8 mouse cellular contexts compared by ENCODE assay signal in genomic region chr7:112822879-112823278, GRCm38 (mm10).
DNase-seq lines count a peak whose midpoint lies in the region; ATAC-seq and TF ChIP-seq lines count a peak whose summit lies in the region.

No protein-coding gene starts in this region.

- no peak for TF ChIP-seq POLR2A in lung, adult 2 months (IDR thresholded peaks at IDR 0.05; ENCODE audit: borderline replicate concordance, extremely low read depth, low read depth, low read length)

- peak overlapping the region; percentile 75 for H3K27ac ChIP-seq in forebrain, embryonic 10.5 days

- no peak for TF ChIP-seq CTCF in lung, adult 2 months (IDR thresholded peaks at IDR 0.05; ENCODE audit: insufficient read depth, low read length)

- no peaks in the 10 kb centered on the region for H3K36me3 ChIP-seq in forebrain, embryonic 10.5 days (replicated peaks)

- intact Hi-C loops in gastrocnemius, postnatal 36 days (cut with DNase I), result no loop called here

- no peaks in the 10 kb centered on the region for H3K9me3 ChIP-seq in forebrain, embryonic 10.5 days

- DNase-seq in lung, adult 18-20 months, result peak; percentile 15 to 36
- DNase-seq in lung, adult 2 months, result no peak
- DNase-seq in forebrain, embryonic 10.5 days (ENCODE audit: extremely low spot score, low spot score), result peak; percentile 37
- peak; percentile 44 to 57 for DNase-seq in kidney, postnatal 25 days
- DNase-seq in retina, embryonic 14.5 days (ENCODE audit: low spot score), result peak; percentile 39
- no peak for DNase-seq in gastrocnemius, postnatal 36 days
- DNase-seq in gastrocnemius, postnatal 10 days, result no peak

- no peak overlapping the region for H3K4me3 ChIP-seq in lung, adult 2 months (replicated peaks; ENCODE audit: extremely low read depth, low read depth, low read length)
- H3K4me3 ChIP-seq in forebrain, embryonic 10.5 days, result peak overlapping the region; percentile 34

- 0 out of 2 replicates have a peak, but pooled peaks cover 7% of the 10 kb centered on the region for H3K27me3 ChIP-seq in forebrain, embryonic 10.5 days (ENCODE audit: poor library complexity, severe bottlenecking)

- H3K4me1 ChIP-seq in lung, adult 2 months (ENCODE audit: control insufficient read depth, insufficient read depth, low read length), result peaks cover 20% of the 10 kb centered on the region
- H3K4me1 ChIP-seq in forebrain, embryonic 10.5 days, result peaks cover 92% of the 10 kb centered on the region

- no peak for ATAC-seq in granulocyte monocyte progenitor cell, adult 5-6 weeks (replicated peaks; ENCODE audit: poor library complexity, severe bottlenecking)

- 16% methylated on average over 5 of the region's 5 CpGs for WGBS in lung, adult 2 months
- 16% methylated on average over 5 of the region's 5 CpGs for WGBS in forebrain, embryonic 10.5 days

Comparison
In these comparisons a context has a peak if more than half of its experiments do, and no peak if none do; other contexts are left out.
1. DNase-seq: peak in lung, adult 18-20 months (2 of 2), forebrain, embryonic 10.5 days (single experiment), kidney, postnatal 25 days (2 of 2) and retina, embryonic 14.5 days (single experiment); none in lung, adult 2 months (single experiment), gastrocnemius, postnatal 36 days (0 of 2) and gastrocnemius, postnatal 10 days (single experiment).